Mouse (Mus musculus) liver, embryonic 14.5 days (tissue): Measurements from ENCODE around the gene Pno1.

ENCODE experiments used
- CTCF ChIP-seq: IDR thresholded peaks from 2 replicates; pipeline ENCODE4 v1.5.1; 2016; ENCODE audit warnings: antibody characterized with exemption, low read depth, control low read depth
- EP300 ChIP-seq: IDR thresholded peaks from 2 replicates; pipeline ENCODE4 v1.6.1; 2016; ENCODE audit warnings: antibody characterized with exemption, low read depth

GRCm38 (mm10) chr11:17180753-17181152 is 30.6 kb downstream of the Pno1 start:
- TF ChIP-seq CTCF = no peak
- TF ChIP-seq EP300 = no peak
